Mouse (Mus musculus): ENCODE measurements around the gene 4930518I15Rik. TPM values are rescaled to one million over a fixed set of nuclear protein-coding genes. Genes with fewer than 3 reads are reported as not detected.

Gene 4930518I15Rik
- 2.0 TPM for polyA plus RNA-seq (2014; fragmentation: Illumina TruSeq; extraction: RNeasy Lipid Tissue Mini Kit (QIAGEN cat#74804); ENCODE audit: low read depth, low replicate concordance)

DNA sequence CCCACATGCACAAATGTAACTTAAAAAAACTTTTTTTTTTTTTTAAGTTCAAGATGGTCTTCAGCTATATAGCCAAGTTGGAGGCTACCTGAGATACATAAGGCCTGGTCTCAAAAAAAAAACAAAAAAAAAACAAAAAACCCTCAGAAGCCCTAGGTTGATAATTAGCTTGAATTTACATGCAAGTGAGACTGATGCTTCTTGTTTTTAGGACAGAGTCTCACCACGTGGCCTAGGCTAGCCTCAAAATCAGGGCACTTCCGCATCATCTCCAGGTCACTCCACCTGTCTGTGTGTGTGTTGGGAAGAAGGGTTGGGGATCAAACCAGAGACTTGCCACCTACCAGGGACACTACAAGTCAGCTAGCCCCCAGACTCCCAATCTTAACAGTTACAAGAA is at the start of gene 4930518I15Rik:
TSS of gene 4930518I15Rik (minus strand) at position 112 of the 400 bp plus-strand sequence.

DNA sequence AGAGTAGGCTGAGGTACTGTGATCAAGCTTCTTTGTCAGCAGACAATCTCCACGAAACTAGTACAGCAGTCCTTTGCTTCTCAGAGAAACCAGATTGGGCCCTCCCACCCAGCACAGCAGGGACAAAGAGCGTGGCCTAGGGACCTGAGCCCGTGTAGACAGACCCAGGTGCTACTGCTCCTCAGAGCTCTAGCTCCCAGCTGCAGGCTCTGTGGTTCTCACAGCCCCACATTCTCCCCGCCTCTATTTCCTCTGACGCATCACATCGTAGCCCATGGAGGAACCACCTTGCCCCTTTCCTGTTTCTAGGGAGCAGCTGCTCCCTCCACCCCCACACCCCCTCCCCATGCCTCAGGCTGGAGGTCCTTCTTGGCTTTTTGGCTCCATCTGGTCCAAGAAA is 29.3 kb upstream of the 4930518I15Rik start, which contains the start of gene Sla2:
TSS of gene Sla2 (minus strand) at position 176 of the 400 bp plus-strand sequence.

GRCm38 (mm10) chr2:156862772-156863486 is 5.2 kb upstream of the 4930518I15Rik start, which contains the start of gene Rab5if:
Rab5if (plus strand) TSS chr2:156863128.

DNA sequence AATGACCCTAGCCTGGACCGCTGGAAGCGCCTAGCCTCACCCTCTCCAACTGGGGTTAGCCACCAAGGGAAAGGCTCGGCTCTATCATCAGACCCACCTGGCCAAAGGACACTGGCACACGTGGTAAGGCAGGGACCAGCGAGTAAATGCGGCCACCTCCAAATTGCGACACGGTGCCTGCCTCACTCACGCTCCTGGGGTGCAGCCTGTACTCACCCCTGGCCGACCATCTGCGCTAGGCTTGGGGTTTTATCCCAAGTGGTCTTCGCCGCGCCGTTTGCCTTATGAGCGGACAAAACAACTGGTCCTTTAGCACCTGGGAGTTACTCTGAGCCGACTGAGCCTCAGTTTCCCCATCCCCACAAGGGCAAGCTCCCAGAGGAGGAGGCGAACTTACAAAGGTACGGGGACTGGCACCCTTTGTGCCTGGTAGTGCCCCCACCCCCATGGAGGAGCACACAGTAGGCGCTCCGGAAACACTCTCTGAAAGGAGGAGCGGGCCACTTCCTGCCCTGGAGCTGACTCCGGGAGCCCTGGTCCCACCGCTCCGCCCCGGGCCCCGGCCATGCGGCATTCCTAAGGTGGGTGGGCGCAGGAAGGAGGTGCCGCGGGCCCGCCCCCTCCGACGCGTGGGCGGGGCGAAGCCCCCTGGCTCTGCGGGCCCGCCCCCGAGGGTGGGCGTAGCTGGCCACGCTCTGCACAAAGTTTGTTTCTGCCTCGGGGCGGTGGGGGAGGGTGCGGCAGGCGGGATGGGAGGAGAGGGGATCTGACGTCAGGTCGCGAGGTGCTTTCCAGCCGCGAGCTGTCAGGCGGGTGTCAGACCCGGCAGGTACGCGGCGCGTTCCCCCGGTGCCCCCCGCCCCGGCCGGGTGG is 18.2 kb downstream of the 4930518I15Rik start, which contains the start of gene Tgif2:
TSS of gene Tgif2 (plus strand) at position 689 of the 873 bp plus-strand sequence.

Other genes starting within 250 kb of the 4930518I15Rik start
- 41.5 TPM for gene Dlgap4, start 244.2 kb downstream of the 4930518I15Rik start, polyA plus RNA-seq (2014; fragmentation: Illumina TruSeq; extraction: RNeasy Lipid Tissue Mini Kit (QIAGEN cat#74804); ENCODE audit: low read depth, low replicate concordance)
- gene Myl9, start 82.5 kb downstream of the 4930518I15Rik start, polyA plus RNA-seq (2014; fragmentation: Illumina TruSeq; extraction: RNeasy Lipid Tissue Mini Kit (QIAGEN cat#74804); ENCODE audit: low read depth, low replicate concordance) = 348 TPM
- 4.2 TPM for gene Tgif2, start 17.9 kb downstream of the 4930518I15Rik start, polyA plus RNA-seq (2014; fragmentation: Illumina TruSeq; extraction: RNeasy Lipid Tissue Mini Kit (QIAGEN cat#74804); ENCODE audit: low read depth, low replicate concordance)
- gene Rab5if, start 5.2 kb upstream of the 4930518I15Rik start, polyA plus RNA-seq (2014; fragmentation: Illumina TruSeq; extraction: RNeasy Lipid Tissue Mini Kit (QIAGEN cat#74804); ENCODE audit: low read depth, low replicate concordance) = 68.6 TPM
- gene Sla2, start 29.2 kb upstream of the 4930518I15Rik start, polyA plus RNA-seq (2014; fragmentation: Illumina TruSeq; extraction: RNeasy Lipid Tissue Mini Kit (QIAGEN cat#74804); ENCODE audit: low read depth, low replicate concordance) = 0.11 TPM
- gene Ndrg3, start 134.1 kb upstream of the 4930518I15Rik start, polyA plus RNA-seq (2014; fragmentation: Illumina TruSeq; extraction: RNeasy Lipid Tissue Mini Kit (QIAGEN cat#74804); ENCODE audit: low read depth, low replicate concordance) = 40.8 TPM
- gene Dsn1, start 149.2 kb upstream of the 4930518I15Rik start, polyA plus RNA-seq (2014; fragmentation: Illumina TruSeq; extraction: RNeasy Lipid Tissue Mini Kit (QIAGEN cat#74804); ENCODE audit: low read depth, low replicate concordance) = 4.3 TPM
- 7.0 TPM for gene Soga1, start 221.3 kb upstream of the 4930518I15Rik start, polyA plus RNA-seq (2014; fragmentation: Illumina TruSeq; extraction: RNeasy Lipid Tissue Mini Kit (QIAGEN cat#74804); ENCODE audit: low read depth, low replicate concordance)
- gene Tldc2, start 229.1 kb upstream of the 4930518I15Rik start, polyA plus RNA-seq (2014; fragmentation: Illumina TruSeq; extraction: RNeasy Lipid Tissue Mini Kit (QIAGEN cat#74804); ENCODE audit: low read depth, low replicate concordance) = not detected